ENCODE assay signal across 8 mouse cellular contexts in genomic region chr2:14073008-14073361, GRCm38 (mm10). TPM values are rescaled to one million over a fixed set of nuclear protein-coding genes. Genes with fewer than 3 reads are reported as not detected.
DNase-seq lines count a peak whose midpoint lies in the region; ATAC-seq and TF ChIP-seq lines count a peak whose summit lies in the region.

No protein-coding gene starts in this region.

- TF ChIP-seq EP300 in lung, postnatal 0 days (IDR thresholded peaks at IDR 0.05) = no peak

- no peak for TF ChIP-seq CTCF in lung, postnatal 0 days (IDR thresholded peaks at IDR 0.05)

- no peaks in the 10 kb centered on the region for H3K9me3 ChIP-seq in lung, postnatal 0 days (ENCODE audit: low read length)
- no peaks in the 10 kb centered on the region for H3K9me3 ChIP-seq in limb, embryonic 15.5 days
- H3K9me3 ChIP-seq in stomach, embryonic 16.5 days (replicated peaks; ENCODE audit: control insufficient read depth, low read length) = no peaks in the 10 kb centered on the region

- H3K27ac ChIP-seq in lung, postnatal 0 days (ENCODE audit: low read length) = peak overlapping the region; percentile 98
- peak overlapping the region; percentile 97 for H3K27ac ChIP-seq in limb, embryonic 15.5 days
- peak overlapping the region; percentile 95 for H3K27ac ChIP-seq in stomach, embryonic 16.5 days (ENCODE audit: low read length)

- H3K36me3 ChIP-seq in lung, postnatal 0 days (ENCODE audit: insufficient read depth, low read length) = no peaks in the 10 kb centered on the region
- H3K36me3 ChIP-seq in limb, embryonic 15.5 days = no peaks in the 10 kb centered on the region
- H3K36me3 ChIP-seq in stomach, embryonic 16.5 days (ENCODE audit: control insufficient read depth, insufficient read depth, low read length) = no peaks in the 10 kb centered on the region

- no peak for ATAC-seq in lung, postnatal 0 days
- ATAC-seq in limb, embryonic 15.5 days (ENCODE audit: insufficient number of reproducible peaks, low FRiP score, low TSS enrichment, low read depth) = no peak
- ATAC-seq in stomach, embryonic 16.5 days (ENCODE audit: insufficient read depth, low FRiP score) = no peak

- peak overlapping the region; percentile 96 for H3K9ac ChIP-seq in lung, postnatal 0 days (replicated peaks; ENCODE audit: low read depth)
- peak overlapping the region; percentile 83 for H3K9ac ChIP-seq in limb, embryonic 15.5 days
- H3K9ac ChIP-seq in stomach, embryonic 16.5 days (ENCODE audit: low read length) = peak overlapping the region; percentile 97

- peaks cover 13% of the 10 kb centered on the region; the same call in 1 of the 2 replicates for H3K4me1 ChIP-seq in lung, postnatal 0 days (ENCODE audit: insufficient read depth, low read depth, low read length)
- H3K4me1 ChIP-seq in limb, embryonic 15.5 days = peaks cover 14% of the 10 kb centered on the region
- peaks cover 19% of the 10 kb centered on the region for H3K4me1 ChIP-seq in stomach, embryonic 16.5 days (ENCODE audit: control insufficient read depth, insufficient read depth, low read length)

- peak; percentile 6 for DNase-seq in adrenal gland, postnatal 14 days
- DNase-seq in adrenal gland, postnatal 25 days = no peak
- no peak for DNase-seq in lung, postnatal 0 days (ENCODE audit: low spot score)
- no peak for DNase-seq in lung, postnatal 10 days
- no peak for DNase-seq in left cerebral cortex, postnatal 4 days
- no peak for DNase-seq in spleen, adult 12 weeks (ENCODE audit: low spot score)

- intact Hi-C loops in left cerebral cortex, postnatal 4 days (cut with DNase I) = no loop called here

- peak overlapping the region; percentile 90 for H3K4me3 ChIP-seq in lung, postnatal 0 days (ENCODE audit: low read depth, low read length)
- H3K4me3 ChIP-seq in limb, embryonic 15.5 days = peak overlapping the region; percentile 83
- peak overlapping the region; percentile 97 for H3K4me3 ChIP-seq in stomach, embryonic 16.5 days (replicated peaks; ENCODE audit: low read length)

- peak overlapping the region; percentile 76 for H3K4me2 ChIP-seq in lung, postnatal 0 days (replicated peaks; ENCODE audit: low read depth, low read length)
- H3K4me2 ChIP-seq in limb, embryonic 15.5 days = peak overlapping the region; percentile 59
- H3K4me2 ChIP-seq in stomach, embryonic 16.5 days (ENCODE audit: low read depth, low read length) = peak overlapping the region; percentile 80

- H3K27me3 ChIP-seq in lung, postnatal 0 days (replicated peaks; ENCODE audit: insufficient read depth, low read length) = no peaks in the 10 kb centered on the region
- H3K27me3 ChIP-seq in limb, embryonic 15.5 days = no peaks in the 10 kb centered on the region
- no peaks in the 10 kb centered on the region for H3K27me3 ChIP-seq in stomach, embryonic 16.5 days (ENCODE audit: control insufficient read depth, insufficient read depth, low read length)

- WGBS in lung, postnatal 0 days = 8% methylated on average over 8 of the region's 8 CpGs
- 14% methylated on average over 8 of the region's 8 CpGs for WGBS in limb, embryonic 15.5 days
- 8% methylated on average over 8 of the region's 8 CpGs for WGBS in stomach, embryonic 16.5 days

RNA-seq across cellular contexts. Expression of gene Stam, which starts 0.9 kb away (rescaled TPM):
- total RNA-seq in adrenal gland, postnatal 14 days (2021) = 47.2 and 47.5 TPM in 2 replicates
- 37.4 and 46.8 TPM in 2 replicates for total RNA-seq in adrenal gland, postnatal 25 days (2021)
- polyA plus RNA-seq in lung, postnatal 0 days (2015; fragmentation: Nextera tagmentation; extraction: Ambion mirVana) = 46.7 and 51.8 TPM in 2 replicates
- 67.6 and 69.9 TPM in 2 replicates for polyA plus RNA-seq in limb, embryonic 15.5 days (2015; fragmentation: Nextera tagmentation; extraction: Ambion mirVana)
- 76.6 and 83.6 TPM in 2 replicates for polyA plus RNA-seq in stomach, embryonic 16.5 days (2015; fragmentation: Nextera tagmentation; extraction: Ambion mirVana)
- 100 to 1,000 TPM; 103 to 105 TPM for total RNA-seq in left cerebral cortex, postnatal 4 days (2021)

RNA-seq across cellular contexts. Expression of gene Hacd1, which starts 17.1 kb away (rescaled TPM):
- total RNA-seq in adrenal gland, postnatal 14 days (2021) = 48.9 and 49.1 TPM in 2 replicates
- 40.4 and 46.2 TPM in 2 replicates for total RNA-seq in adrenal gland, postnatal 25 days (2021)
- polyA plus RNA-seq in lung, postnatal 0 days (2015; fragmentation: Nextera tagmentation; extraction: Ambion mirVana) = 105 and 106 TPM in 2 replicates
- 58.0 and 77.5 TPM in 2 replicates for polyA plus RNA-seq in limb, embryonic 15.5 days (2015; fragmentation: Nextera tagmentation; extraction: Ambion mirVana)
- 121 and 137 TPM in 2 replicates for polyA plus RNA-seq in stomach, embryonic 16.5 days (2015; fragmentation: Nextera tagmentation; extraction: Ambion mirVana)
- total RNA-seq in left cerebral cortex, postnatal 4 days (2021) = 10 to 100 TPM; 31.4 to 32.8 TPM
